Mouse (Mus musculus) left cerebral cortex, adult 18-20 months (tissue): Measurements from ENCODE around the gene Sec14l4. TPM values are rescaled to one million over a fixed set of nuclear protein-coding genes. Genes with fewer than 3 reads are reported as not detected.
"Not testable (repeated sequence)": the region's sequence is repeated elsewhere in the genome, so short reads cannot be mapped to it uniquely, and the experiment has no call there.

Experiments
- DNase-seq, 2 experiments: peaks; one replicate each; pipeline ENCODE4 v3.0.0; 2021 to 2022; ENCODE audit warnings: low spot score in 2 of 2, mixed read lengths in 1 of 2
- long read RNA-seq, 2 experiments: library from polyadenylated mRNA; stranded (forward); transcript quantifications; one replicate each; pipeline ENCODE4 v2.0.0; 2021
- total RNA-seq, 2 experiments: library from RNA; stranded (reverse); gene quantifications; 2 replicates each; pipeline ENCODE4 v1.2.3; 2021

The Sec14l4 gene
- not detected for total RNA-seq
- long read RNA-seq, experiment 1 = 0 reads
- long read RNA-seq, experiment 2 = 0 reads

- no peak for DNase-seq
Observed at GRCm38 (mm10) chr11:4031126-4031941, at the start of gene Sec14l4. TSS of gene Sec14l4 (plus strand) at chr11:4031462.

DNA sequence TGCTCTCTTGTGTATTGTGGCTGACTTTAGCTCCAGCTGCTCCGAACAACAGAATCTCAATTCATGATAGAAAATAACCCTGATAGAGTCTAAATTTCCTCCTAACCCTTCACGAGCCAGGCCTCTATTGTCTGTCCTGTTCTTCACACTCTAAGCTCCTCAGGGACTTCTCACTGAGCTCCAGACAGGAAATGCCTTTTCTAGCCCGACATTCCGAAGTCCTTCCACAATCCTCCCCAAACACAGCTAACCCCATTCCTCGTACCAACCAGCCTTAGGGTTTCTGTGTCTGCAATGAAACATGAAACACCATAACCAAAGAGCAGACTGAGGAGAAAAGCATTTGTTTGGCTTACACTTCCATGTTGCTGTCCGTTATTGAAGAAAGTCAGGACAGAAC, 49.7 kb upstream of the Sec14l4 start:
- DNase-seq = no peak

DNA sequence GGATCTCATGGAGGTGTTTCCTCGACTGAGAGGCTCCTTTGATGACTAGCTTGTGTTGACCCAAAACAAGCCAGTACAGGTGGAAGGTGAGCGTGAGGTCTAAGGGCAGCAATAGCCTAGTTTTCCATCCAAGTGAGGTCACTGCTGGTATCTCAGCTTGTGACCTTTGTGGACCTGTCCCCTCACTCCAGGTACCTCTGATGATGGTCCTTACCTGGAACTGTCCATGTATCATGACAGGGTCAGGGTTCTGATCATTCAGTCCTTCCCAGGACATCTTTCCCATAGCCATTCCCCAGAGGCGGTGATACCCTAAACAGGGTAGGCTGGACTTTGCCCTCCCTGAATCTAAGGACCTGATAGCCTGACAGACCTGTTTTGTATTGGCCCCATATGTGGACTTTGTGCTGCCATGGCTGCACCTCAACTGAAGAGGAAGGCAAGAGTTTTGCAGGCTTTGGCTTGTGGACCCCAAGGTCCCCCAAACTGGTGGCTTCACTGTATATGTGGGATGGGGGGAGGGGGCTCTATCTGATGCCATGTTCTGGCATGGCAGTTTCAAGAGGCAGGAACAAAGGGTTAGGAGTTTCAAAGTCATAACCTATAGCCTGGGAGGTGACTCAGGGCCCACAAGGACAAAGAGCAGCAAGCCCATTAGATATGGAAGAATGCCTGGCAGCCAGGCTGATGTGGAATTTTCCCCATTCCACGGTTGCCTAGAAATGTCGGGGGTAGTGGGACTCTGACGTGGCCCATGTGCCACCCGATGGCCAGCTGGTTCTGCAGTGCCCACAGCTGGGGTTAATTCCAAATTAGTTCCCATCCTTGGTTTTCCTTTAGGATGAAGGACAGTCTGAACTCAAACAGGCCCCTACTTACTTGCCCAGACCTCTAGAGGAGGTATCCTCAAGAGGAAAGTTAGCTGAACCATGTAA, 48.7 kb upstream of the Sec14l4 start:
- DNase-seq = no peak

DNA sequence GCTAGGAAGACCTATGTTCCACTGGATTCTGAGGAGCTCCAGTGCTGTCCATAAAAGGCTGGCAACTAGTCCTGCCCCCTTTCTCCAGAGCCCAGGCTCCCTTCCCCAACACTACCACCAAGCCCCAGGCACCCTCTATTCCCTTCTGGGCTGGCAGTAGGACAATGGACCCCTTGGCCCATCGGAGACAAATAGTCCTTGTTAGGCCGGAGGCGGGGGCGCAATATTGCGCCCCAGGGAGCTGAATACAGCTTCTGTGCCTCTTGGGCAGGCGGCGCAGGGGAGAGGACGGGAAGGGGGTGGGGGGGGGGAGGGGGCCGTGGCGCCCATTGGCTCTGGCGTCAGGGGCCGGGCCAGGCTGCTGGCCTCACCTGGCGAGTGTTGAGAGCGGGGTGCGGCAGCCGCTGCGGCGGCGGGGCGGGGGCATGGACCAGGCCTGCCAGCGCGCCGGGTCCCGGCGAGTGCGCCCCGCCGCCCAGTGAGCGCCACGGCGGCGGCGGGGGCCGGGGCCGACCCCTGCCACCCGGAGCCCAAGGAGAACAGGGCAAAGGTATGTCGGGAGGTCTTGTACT, 47.9 kb upstream of the Sec14l4 start, which contains the start of gene Gal3st1:
Gal3st1 (plus strand) TSS at position 346 of the 572 bp plus-strand sequence.
- DNase-seq = peak in 1 of 2 experiments; percentile 26

DNA sequence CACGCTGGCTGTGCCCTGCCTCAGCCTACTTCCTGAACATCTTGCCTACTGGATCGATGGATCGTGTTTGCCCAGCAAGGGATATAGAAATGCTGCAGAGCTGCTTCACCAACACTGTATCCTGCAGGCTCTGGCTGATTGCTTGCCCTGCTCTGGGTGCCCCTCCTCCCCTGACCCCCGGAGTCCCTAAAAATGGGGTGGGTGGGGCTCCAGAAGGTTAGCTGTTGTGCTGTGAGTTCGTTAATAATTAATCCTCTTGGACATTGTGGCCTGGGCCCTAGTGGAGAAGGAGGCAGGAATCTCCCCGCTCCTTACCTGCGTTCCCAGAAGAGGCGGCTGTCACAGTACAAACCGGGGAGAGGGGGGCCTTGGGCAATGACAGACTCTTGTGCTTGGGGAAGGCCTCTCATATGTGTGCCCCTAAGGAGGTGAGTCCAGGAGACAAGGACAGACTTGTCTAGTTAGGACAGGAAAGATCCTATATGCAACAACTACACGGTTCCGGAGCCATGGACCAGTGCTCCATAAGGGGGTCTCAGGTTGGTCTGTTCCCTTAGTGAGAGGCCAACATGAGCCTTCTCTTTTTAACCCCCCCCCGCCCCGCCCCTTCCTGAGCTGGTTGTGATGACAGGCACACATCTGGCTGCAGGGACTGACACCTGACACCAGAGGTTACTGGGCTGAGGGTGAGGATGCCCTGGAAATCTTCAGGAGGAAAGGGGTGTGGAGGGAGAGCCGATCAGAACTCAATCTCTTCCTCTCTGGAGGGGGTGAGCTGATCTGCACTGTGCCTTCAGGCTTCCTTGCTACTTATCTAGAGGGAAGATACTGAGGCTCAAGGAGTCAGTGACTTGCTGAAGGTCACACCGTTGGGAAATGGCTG, 47.2 kb upstream of the Sec14l4 start:
- no peak for DNase-seq

DNA sequence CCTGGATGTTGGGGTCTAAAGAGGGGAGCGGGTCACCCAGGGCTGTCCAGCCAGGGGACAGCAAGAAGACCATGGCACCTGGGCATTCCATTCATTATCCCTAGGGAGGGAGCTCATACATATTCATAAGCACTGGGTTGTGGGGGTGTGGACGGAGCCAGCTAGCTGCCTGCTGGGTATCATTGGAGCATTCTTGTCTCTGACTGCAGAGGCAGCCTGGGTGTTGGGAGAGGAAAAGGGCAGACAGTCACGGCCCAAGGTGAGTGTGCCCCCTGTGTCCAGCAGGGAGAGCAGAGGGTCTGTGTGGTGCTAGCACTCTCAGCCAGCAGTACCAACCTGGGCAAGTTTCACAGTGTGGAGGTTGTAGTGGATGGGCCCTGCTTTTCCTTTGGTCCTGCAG, 41.5 kb upstream of the Sec14l4 start:
- DNase-seq = no peak

DNA sequence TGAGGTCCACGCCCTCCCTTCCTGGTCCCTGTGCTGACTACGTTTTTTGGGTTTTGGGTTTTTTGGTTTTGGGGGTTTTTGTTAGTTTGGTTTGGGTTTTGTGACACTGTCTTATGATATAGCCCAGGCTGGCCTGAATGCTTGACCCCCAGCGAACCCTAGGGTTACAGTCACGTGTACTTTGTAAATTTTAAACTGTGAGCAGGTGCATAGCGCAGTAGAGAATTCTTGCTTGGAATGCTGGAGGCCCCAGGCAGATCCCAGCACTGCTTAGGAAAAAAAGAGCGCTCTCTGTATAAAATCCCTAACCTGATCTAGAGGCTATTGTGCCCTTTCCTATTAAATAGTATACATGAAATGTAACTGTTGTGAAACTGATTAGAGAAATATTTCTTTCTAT, 38.1 kb upstream of the Sec14l4 start:
- DNase-seq = no peak

DNA sequence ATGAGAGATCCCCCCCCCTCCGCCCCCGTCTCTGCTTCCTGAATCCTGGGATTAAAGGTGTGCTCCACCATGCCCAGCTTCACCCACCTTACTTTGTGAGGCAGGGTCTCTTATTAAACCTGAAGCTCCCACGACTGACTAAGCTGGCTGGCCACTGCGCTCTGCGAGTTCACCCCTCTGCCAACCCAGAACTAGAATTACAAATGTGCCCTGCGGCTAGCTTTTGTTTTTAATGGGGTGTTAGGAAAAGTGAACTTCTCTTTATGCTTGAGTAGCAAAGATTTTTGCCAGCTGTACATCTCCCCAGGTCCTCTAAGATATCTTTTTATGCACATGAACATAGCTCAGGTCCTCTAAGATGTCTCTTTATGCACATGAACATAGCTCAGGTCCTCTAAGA, 37.3 kb upstream of the Sec14l4 start:
- no peak for DNase-seq

DNA sequence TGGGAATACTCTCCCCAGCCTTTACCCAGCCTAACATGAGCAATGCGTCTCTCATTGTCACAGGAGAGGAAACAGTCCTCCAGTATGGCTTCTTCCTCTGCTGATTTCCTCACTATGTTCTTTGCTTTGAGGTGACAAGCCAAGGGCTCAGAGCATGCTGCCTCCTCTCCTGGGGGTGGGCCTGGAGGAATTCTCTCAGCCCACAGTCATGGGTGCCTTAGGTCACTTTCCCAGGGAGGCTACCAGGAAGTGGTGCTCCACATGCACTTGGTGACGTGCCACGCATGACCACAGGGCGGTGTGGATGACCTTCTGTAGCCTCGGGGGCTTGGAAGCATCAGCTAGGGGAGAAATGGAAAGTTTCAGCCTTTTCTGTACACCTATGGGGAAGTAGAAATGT, 35.8 kb upstream of the Sec14l4 start:
- DNase-seq = no peak

- no peak for DNase-seq
Observed at GRCm38 (mm10) chr11:3996840-3997239, 34.4 kb upstream of the Sec14l4 start.

DNA sequence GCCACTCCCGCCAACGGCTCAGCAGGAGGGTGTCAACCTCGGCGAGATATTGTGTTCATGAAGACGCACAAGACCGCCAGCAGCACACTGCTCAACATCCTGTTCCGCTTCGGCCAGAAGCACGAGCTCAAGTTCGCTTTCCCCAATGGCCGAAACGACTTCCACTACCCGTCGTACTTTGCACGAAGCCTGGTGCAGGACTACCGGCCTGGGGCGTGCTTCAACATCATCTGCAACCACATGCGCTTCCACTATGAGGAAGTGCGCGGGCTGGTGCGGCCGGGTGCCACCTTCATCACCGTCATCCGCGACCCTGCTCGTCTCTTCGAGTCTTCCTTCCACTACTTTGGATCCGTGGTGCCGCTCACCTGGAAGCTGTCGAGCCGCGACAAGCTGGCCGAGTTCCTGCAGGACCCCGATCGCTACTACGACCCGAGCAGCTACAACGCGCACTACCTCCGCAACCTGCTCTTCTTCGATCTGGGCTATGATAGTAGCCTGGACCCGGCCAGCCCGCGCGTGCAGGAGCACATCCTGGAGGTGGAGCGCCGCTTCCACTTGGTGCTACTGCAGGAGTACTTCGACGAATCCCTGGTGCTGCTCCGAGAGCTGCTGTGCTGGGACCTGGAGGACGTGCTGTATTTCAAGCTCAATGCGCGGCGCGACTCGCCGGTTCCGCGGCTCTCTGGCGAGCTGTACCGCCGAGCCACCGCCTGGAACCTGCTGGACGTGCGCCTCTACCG, 33.1 kb upstream of the Sec14l4 start:
- DNase-seq = no peak

- no peak for DNase-seq
Observed at GRCm38 (mm10) chr11:3999547-3999946, 31.7 kb upstream of the Sec14l4 start.

- peak; percentile 73 to 82 for DNase-seq
Observed at GRCm38 (mm10) chr11:4001603-4002002, 29.7 kb upstream of the Sec14l4 start.

DNA sequence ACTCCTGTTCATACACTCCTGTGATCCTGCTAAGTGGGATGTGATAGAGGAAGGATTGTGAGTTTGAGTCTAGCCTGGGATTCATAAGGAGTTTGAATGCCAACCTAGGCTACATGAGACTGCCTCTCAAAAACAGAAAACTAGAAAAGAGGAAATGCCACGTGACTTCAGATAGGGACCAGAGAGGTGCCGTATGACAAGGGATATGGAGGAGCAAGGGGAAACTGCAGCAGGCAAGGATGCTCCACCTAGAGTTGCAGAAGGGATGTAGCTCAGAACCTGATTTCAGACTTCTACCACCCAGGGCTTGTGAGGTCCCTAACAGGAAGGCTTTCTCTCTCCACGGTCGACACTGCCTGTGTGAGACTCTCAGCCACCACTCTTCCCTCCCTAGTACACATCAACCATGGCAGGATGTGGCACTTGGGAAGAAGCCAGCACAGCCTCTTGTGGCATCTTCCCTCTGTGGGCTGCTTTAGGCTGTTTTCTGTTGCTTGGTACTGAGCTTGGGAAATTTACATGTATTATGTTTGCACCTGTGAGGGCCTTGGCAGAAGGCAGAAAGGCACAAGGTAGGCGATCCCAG, 25.9 kb upstream of the Sec14l4 start:
- no peak for DNase-seq

DNA sequence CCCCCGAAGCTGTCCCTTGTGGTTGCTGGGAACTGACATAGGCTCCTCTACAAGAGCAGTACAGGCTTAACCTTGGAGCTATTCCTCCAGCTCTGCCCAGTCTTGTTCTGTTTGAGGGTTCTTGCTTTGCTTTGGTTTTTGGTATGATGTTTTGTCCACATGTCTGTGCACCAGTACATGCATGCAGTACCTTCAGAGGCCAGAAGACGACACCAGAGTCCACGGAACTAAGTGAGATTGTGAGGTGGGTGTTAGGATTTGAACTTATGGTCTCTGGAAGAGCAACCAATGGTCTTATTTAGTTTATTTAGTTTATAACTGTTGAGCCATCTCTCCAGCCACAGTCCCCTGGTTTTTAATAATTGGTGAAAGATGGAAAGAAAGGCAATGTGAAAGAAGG, 24.8 kb upstream of the Sec14l4 start:
- no peak for DNase-seq

- DNase-seq = no peak
Observed at GRCm38 (mm10) chr11:4012616-4013015, 18.6 kb upstream of the Sec14l4 start.

GRCm38 (mm10) chr11:4015796-4016195, 15.5 kb upstream of the Sec14l4 start:
- not testable (repeated sequence) for DNase-seq

GRCm38 (mm10) chr11:4022111-4022510, 9.2 kb upstream of the Sec14l4 start:
- DNase-seq = not testable (repeated sequence)

DNA sequence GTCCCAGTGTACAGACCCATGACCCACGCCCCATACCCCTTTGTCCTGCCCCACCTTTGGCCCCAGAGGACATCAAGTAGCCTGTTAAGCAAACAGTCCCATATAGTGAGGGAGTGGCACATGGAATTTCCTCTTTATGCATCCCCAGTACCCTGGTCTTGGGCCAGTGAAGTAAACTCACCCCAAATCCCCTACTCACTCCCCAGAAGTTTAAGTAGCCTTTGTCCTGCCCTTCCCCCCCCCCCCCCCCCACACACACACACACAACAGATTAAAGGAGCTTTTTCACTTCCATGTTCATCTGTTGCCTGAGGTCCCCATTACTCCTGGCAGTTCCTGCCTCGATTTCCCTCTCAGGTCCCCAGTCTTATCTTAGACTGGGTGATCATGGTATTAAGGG, 7.9 kb upstream of the Sec14l4 start:
- no peak for DNase-seq
